Mouse (Mus musculus) frontal cortex, postnatal 10 days (tissue): ENCODE results near the gene Rap2a.

Source experiments
- DNase-seq, 2 experiments: peaks; one replicate each; pipeline ENCODE4 v3.0.0; 2022; ENCODE audit warnings: low spot score in 2 of 2, mixed read lengths in 1 of 2

The Rap2a gene

GRCm38 (mm10) chr14:120542445-120542844, 64.2 kb downstream of the Rap2a start:
- DNase-seq: no peak

- DNase-seq: no peak
Measured at GRCm38 (mm10) chr14:120542976-120543375, 64.7 kb downstream of the Rap2a start.

- no peak for DNase-seq
Measured at GRCm38 (mm10) chr14:120543846-120544245, 65.6 kb downstream of the Rap2a start.

- no peak for DNase-seq
Measured at GRCm38 (mm10) chr14:120544495-120544894, 66.3 kb downstream of the Rap2a start.

GRCm38 (mm10) chr14:120544946-120545345, 66.7 kb downstream of the Rap2a start:
- no peak for DNase-seq
